Mouse (Mus musculus): Measurements from ENCODE around the gene Sult1b1. TPM values are rescaled to one million over a fixed set of nuclear protein-coding genes. Genes with fewer than 3 reads are reported as not detected.
"Not testable (repeated sequence)": the region's sequence is repeated elsewhere in the genome, so short reads cannot be mapped to it uniquely, and the experiment has no call there.

Gene Sult1b1
- polyA plus RNA-seq, 1 experiment from 2014 or later: not detected

GRCm38 (mm10) chr5:87523561-87523960 is 14.4 kb downstream of the Sult1b1 start:
- not testable (repeated sequence) for H3K4me3 ChIP-seq; H3K36me3 ChIP-seq; H3K4me2 ChIP-seq; H3K9ac ChIP-seq; H3K9me3 ChIP-seq; H3K4me1 ChIP-seq; H3K27ac ChIP-seq; H3K27me3 ChIP-seq; ATAC-seq (ENCODE audit: borderline replicate concordance, extremely low read depth, low FRiP score, low TSS enrichment)
- 88% methylated on average over 2 of the region's 2 CpGs for WGBS

DNA sequence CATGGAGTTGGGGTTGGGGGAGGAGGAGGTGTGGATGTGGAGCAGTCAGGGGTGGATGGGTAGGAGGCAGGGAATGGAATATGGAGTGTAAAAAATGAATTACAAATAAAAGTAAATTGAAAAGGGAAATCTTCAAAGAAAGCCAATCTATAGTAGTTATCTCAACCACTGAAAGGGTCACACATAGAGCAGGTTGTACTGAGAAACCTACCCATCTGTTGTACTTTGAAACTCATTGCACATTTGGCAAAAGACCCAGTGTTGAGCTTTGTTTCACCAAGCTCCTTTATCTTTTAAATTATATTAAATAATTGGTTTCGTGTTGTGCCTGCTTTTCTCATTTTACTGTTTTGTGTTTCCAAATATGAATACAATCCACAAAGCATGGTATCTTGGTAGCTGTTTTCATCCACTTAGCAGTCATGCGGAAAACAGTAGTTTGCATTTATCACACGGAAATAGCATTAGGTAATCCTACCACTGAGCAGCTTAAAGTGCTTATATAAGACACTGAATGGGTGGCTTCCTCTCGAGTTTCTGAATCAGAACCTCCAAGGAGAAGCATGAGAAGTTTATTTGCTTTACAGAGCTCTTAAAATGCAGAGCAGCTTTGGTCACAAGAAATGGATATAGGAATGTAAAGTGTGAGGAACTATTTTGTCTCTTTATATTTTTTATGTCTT is 32.1 kb downstream of the Sult1b1 start:
- ATAC-seq (ENCODE audit: borderline replicate concordance, extremely low read depth, low FRiP score, low TSS enrichment): no peak
- H3K4me3 ChIP-seq: no peak overlapping the region
- no peak overlapping the region for H3K4me2 ChIP-seq
- no peak overlapping the region for H3K9ac ChIP-seq
- no peaks in the 10 kb centered on the region for H3K27me3 ChIP-seq
- H3K36me3 ChIP-seq: no peaks in the 10 kb centered on the region
- no peak overlapping the region for H3K27ac ChIP-seq
- 51% methylated on average over 4 of the region's 4 CpGs for WGBS
- no peaks in the 10 kb centered on the region for H3K4me1 ChIP-seq
- H3K9me3 ChIP-seq: no peaks in the 10 kb centered on the region

GRCm38 (mm10) chr5:87502687-87503086 is 35.3 kb downstream of the Sult1b1 start:
- 76% methylated on average over 1 of the region's 1 CpGs for WGBS
- ATAC-seq (ENCODE audit: borderline replicate concordance, extremely low read depth, low FRiP score, low TSS enrichment): no peak

GRCm38 (mm10) chr5:87499341-87499740 is 38.7 kb downstream of the Sult1b1 start:
- Histone ChIP-seq H3K36me3 (no peaks in the 10 kb centered on the region), H3K27ac (no peak overlapping the region), H3K27me3 (no peaks in the 10 kb centered on the region), H3K4me1 (no peaks in the 10 kb centered on the region), H3K9me3 (no peaks in the 10 kb centered on the region), H3K4me2 (no peak overlapping the region), H3K9ac (no peak overlapping the region), H3K4me3 (no peak overlapping the region)
- no peak for ATAC-seq (ENCODE audit: borderline replicate concordance, extremely low read depth, low FRiP score, low TSS enrichment)

More at GRCm38 (mm10) chr5:87502687-87503086, 35.3 kb downstream of the Sult1b1 start:
- Histone ChIP-seq H3K27ac (no peak overlapping the region), H3K4me1 (no peaks in the 10 kb centered on the region), H3K4me2 (no peak overlapping the region), H3K4me3 (no peak overlapping the region), H3K9ac (no peak overlapping the region), H3K9me3 (no peaks in the 10 kb centered on the region), H3K27me3 (no peaks in the 10 kb centered on the region), H3K36me3 (no peaks in the 10 kb centered on the region)

DNA sequence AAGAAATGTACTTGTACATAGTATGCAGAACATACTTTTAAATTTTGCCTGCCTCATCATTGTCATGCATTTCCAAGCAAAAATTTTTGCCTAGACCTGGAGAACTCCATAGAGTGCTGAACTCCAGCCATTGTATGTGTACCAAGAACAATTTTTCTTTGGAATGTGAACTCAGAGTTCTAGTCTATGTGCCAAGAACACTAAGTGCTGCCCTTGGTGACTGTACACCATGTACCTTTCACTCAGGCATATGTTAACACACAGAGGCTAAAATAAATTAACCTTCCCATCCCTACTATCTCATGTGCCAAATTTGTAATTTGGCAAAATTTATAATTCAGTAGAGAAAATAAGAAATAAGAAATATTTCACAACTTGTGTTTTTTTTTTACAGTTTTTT is 39.1 kb downstream of the Sult1b1 start:
- no peak overlapping the region for H3K4me3 ChIP-seq
- no peaks in the 10 kb centered on the region for H3K27me3 ChIP-seq
- H3K4me2 ChIP-seq: no peak overlapping the region
- no peaks in the 10 kb centered on the region for H3K4me1 ChIP-seq
- no peak overlapping the region for H3K27ac ChIP-seq
- H3K9ac ChIP-seq: no peak overlapping the region
- H3K36me3 ChIP-seq: no peaks in the 10 kb centered on the region
- no peak for ATAC-seq (ENCODE audit: borderline replicate concordance, extremely low read depth, low FRiP score, low TSS enrichment)
- no peaks in the 10 kb centered on the region for H3K9me3 ChIP-seq

GRCm38 (mm10) chr5:87490771-87491170 is 47.2 kb downstream of the Sult1b1 start, which contains the start of gene Ugt2a1:
Ugt2a1 (minus strand) TSS chr5:87490871.
- Histone ChIP-seq H3K9ac (no peak within 1 kb of the TSS), H3K27me3 (no peaks in the 10 kb centered on the region), H3K4me1 (no peaks in the 10 kb centered on the region), H3K4me2 (no peak within 1 kb of the TSS), H3K36me3 (no peaks in the 10 kb centered on the region), H3K9me3 (no peaks in the 10 kb centered on the region), H3K4me3 (no peak within 1 kb of the TSS), H3K27ac (no peak within 1 kb of the TSS)
- ATAC-seq (ENCODE audit: borderline replicate concordance, extremely low read depth, low FRiP score, low TSS enrichment): no peak
- 76% methylated on average over 1 of the region's 1 CpGs for WGBS

GRCm38 (mm10) chr5:87486706-87487105 is 51.3 kb downstream of the Sult1b1 start, which contains the start of gene Gm43638:
Gm43638 (minus strand) TSS chr5:87486806.
- H3K4me3 ChIP-seq; H3K27me3 ChIP-seq; H3K4me1 ChIP-seq; H3K9ac ChIP-seq; H3K27ac ChIP-seq; H3K9me3 ChIP-seq; H3K4me2 ChIP-seq; ATAC-seq (ENCODE audit: borderline replicate concordance, extremely low read depth, low FRiP score, low TSS enrichment); H3K36me3 ChIP-seq: not testable (repeated sequence)
- 78% methylated on average over 1 of the region's 1 CpGs for WGBS

DNA sequence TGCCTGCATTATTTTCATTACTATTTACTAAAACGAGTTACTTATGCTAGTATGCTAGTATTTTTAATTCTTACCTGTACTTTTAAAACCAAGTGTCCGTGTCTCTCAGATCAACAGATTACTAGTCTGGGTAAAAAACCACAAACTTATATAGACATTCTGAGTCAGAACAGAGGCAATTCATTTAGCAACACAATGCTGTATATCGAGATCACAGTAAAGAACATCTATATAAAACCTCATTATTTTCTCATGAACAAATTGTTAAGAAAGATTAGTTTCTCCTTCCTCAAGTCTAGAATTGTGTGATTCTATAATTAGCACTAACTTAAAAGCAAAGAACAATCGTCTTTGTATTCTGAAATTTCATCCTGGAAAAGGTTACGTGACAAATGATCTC is 55.8 kb downstream of the Sult1b1 start, which contains the start of gene Ugt2a2:
Gene Ugt2a2, minus strand, starts transcription at position 101 of the 400 bp plus-strand sequence.
- no peak for ATAC-seq (ENCODE audit: borderline replicate concordance, extremely low read depth, low FRiP score, low TSS enrichment)
- H3K4me1 ChIP-seq: no peaks in the 10 kb centered on the region
- H3K4me2 ChIP-seq: no peak within 1 kb of the TSS
- H3K4me3 ChIP-seq: no peak within 1 kb of the TSS
- H3K9me3 ChIP-seq: no peaks in the 10 kb centered on the region
- no peaks in the 10 kb centered on the region for H3K36me3 ChIP-seq
- no peak within 1 kb of the TSS for H3K27ac ChIP-seq
- 76% methylated on average over 5 of the region's 5 CpGs for WGBS
- H3K27me3 ChIP-seq: no peaks in the 10 kb centered on the region
- H3K9ac ChIP-seq: no peak within 1 kb of the TSS

Other genes with a start within 250 kb of the Sult1b1 start
- gene Ugt2a3, start 201.0 kb downstream of the Sult1b1 start, polyA plus RNA-seq (2015; fragmentation: Nextera tagmentation; extraction: Ambion mirVana): not detected in 2 replicates
- gene Ugt2b38, start 114.0 kb downstream of the Sult1b1 start, polyA plus RNA-seq (2015; fragmentation: Nextera tagmentation; extraction: Ambion mirVana): not detected in 2 replicates
- gene Ugt2a2, start 55.9 kb downstream of the Sult1b1 start, polyA plus RNA-seq (2015; fragmentation: Nextera tagmentation; extraction: Ambion mirVana): not detected in 2 replicates
- gene Gm43638, start 51.4 kb downstream of the Sult1b1 start, polyA plus RNA-seq (2015; fragmentation: Nextera tagmentation; extraction: Ambion mirVana): not detected in 2 replicates
- not detected in 2 replicates for gene Ugt2a1, start 47.3 kb downstream of the Sult1b1 start, polyA plus RNA-seq (2015; fragmentation: Nextera tagmentation; extraction: Ambion mirVana)
- gene Sult1d1, start 30.8 kb upstream of the Sult1b1 start, polyA plus RNA-seq (2015; fragmentation: Nextera tagmentation; extraction: Ambion mirVana): 0.10 and 0.24 TPM in 2 replicates
- not detected in 2 replicates for gene Sult1e1, start 53.4 kb upstream of the Sult1b1 start, polyA plus RNA-seq (2015; fragmentation: Nextera tagmentation; extraction: Ambion mirVana)
- gene Csn1s1, start 128.0 kb upstream of the Sult1b1 start, polyA plus RNA-seq (2015; fragmentation: Nextera tagmentation; extraction: Ambion mirVana): not detected in 2 replicates
- gene Csn2, start 161.4 kb upstream of the Sult1b1 start, polyA plus RNA-seq (2015; fragmentation: Nextera tagmentation; extraction: Ambion mirVana): 0.40 TPM in 1 of 2 replicates, not detected in the other
- not detected in 2 replicates for gene Csn1s2a, start 236.4 kb upstream of the Sult1b1 start, polyA plus RNA-seq (2015; fragmentation: Nextera tagmentation; extraction: Ambion mirVana)

Data from lung, embryonic 15.5 days (tissue).